Mouse (Mus musculus): ENCODE measurements at regions not wholly inside any gene's neighbourhood (a gene's known extent, or its start where the extent isn't known, plus 50 kb on each side); places are given as distances from the start of the nearest gene placed in this dataset.

GRCm38 (mm10) chr5:68726733-68727132 lies 614.7 kb downstream of the Kctd8 start:
- TF ChIP-seq EP300 (IDR thresholded peaks at IDR 0.05; ENCODE audit: low read depth), result no peak
- no peak for TF ChIP-seq CTCF (IDR thresholded peaks at IDR 0.05; ENCODE audit: low read depth)
